Mouse (Mus musculus) T-helper 1 cell (primary cell): ENCODE measurements around the gene Gm5737.

Source experiments
- in situ Hi-C: fragments of 300-600 bp; cut with MboI, MseI; formaldehyde crosslinking; loops from one replicate; pipeline ENCODE4 v1.15.1; 2025; ENCODE audit warnings: high pct_unique_total_duplicates

Gene Gm5737

DNA sequence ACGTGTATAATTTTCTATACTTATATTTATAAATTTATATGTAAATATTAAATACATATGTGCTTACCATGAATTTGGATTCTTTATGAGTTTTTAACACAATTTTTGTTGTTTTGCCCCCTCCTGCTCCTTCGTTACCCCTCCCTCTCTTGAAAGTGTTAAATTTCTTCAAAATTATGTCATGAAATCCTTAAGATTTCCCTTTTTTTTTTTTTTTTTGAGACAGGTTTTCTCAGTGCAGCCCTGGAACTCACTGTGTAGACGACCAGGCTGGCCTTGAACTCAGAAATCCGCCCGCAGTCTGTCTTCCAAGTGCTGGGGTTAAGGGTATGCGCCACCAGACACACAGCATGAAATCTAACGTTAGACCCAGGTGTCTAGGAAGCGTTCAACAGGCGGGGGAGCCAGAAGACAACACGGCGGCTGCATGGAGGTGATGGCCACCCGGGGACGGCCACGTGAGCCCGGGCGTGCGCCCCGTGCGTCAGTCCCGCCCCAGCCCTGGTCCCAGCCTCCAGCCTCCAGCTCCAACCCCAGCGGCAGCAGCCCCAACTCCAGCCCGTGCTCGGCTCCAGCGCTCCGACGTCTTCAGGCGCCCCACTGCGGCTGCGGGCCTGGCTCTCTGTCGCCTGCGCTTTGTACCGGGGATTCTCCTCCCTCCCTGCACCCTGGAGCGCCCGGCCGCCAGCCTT is 30.3 kb downstream of the Gm5737 start, which contains the start of gene Eef2k:
Gene Eef2k (plus strand): TSS at position 487 of the 692 bp plus-strand sequence.
- in situ Hi-C loops = no loop called here

GRCm38 (mm10) chr7:120843037-120843621 is 31.0 kb downstream of the Gm5737 start:
- in situ Hi-C loops = no loop called here

DNA sequence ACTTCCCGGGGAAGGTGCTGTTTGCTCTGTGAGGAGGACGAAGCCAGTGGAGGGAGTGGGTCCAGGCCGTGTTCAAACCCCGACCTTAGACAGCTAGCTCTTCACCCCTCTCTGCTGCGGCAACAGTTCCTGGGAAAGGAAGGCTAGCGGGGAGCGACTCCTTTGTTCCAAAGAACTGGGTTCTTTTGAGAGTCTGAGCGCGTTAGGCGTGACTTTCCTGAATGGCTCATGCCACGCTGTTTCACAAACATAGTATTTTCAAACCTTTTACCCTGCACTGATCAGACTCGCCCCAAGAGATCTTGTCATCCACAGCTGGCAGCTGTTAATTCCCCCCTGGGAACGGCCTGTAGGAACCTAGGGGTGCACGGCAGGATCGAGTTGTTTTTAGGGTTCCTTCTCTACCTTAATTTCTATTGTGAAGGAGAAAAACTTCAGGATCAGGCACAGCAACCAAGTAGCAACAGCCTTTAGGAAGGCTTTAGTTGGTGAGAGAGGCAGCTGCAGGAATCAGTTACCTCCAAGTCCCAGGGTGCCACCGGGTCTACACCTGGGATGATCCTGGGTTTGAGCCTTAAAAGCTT is 31.8 kb downstream of the Gm5737 start:
- in situ Hi-C loops = no loop called here

DNA sequence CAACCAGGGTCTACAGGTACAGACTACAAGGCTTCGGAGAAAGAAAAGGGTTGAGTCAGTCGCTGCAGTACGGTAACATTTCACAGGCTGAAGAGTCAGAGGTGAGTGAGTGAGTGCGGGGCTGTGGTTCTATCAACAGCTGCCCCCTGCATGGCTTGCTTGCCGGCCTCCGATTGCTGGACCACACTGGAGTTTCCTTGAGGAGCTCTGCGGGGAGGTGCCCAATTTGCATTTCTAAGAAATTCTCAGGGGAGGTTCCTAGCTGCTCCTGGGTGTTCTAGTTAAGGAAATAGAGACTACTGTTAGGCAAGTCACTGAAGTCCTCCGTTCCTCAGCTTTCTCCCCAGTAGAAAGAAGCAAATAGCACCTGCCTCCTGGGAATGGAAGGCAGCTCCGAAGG is 32.5 kb downstream of the Gm5737 start:
- in situ Hi-C loops = no loop called here

GRCm38 (mm10) chr7:120848831-120849512 is 36.8 kb downstream of the Gm5737 start:
- in situ Hi-C loops = no loop called here

- in situ Hi-C loops = no loop called here
These were observed 38.0 kb downstream of the Gm5737 start for GRCm38 (mm10) chr7:120850165-120850564.

- in situ Hi-C loops = loop anchor here (10.0 kb wide), 1 partner anchor 825 kb away; no protein-coding TSS in a partner anchor
These were observed 47.7 kb downstream of the Gm5737 start for GRCm38 (mm10) chr7:120859854-120860253.

GRCm38 (mm10) chr7:120860799-120861487 is 48.8 kb downstream of the Gm5737 start:
- in situ Hi-C loops = loop anchor here (10.0 kb wide), 1 partner anchor 824 kb away; no protein-coding TSS in a partner anchor

DNA sequence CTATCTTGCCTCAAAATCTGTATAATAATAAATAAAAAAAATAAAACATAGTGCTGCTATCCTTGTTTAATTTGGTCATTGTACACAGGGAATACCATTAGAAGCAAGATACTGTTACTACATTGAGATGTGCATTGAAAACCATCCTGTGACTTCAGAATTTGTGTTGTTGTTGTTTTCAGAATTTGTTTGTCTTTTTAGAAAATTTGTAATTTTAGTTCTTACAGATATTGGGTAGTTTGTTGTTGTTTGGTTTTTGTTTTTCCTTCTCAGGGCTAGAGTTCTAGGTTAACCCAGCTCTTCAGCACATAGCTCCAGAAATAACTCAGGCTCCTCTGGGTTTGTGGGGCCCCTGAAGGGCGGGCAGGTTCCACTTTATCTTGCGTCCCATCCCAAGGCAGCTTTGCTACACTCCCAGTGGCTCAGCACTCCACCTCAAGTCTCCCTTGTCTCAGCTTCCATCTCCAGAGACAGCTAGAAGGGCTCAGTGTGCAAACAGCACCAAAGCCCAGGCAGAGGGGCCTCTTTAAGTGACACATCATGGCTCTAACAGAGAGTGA is 49.4 kb downstream of the Gm5737 start:
- in situ Hi-C loops = loop anchor here (10.0 kb wide), 1 partner anchor 823 kb away; no protein-coding TSS in a partner anchor

GRCm38 (mm10) chr7:120862196-120862595 is 50.0 kb downstream of the Gm5737 start:
- in situ Hi-C loops = loop anchor here (10.0 kb wide), 1 partner anchor 823 kb away; no protein-coding TSS in a partner anchor

DNA sequence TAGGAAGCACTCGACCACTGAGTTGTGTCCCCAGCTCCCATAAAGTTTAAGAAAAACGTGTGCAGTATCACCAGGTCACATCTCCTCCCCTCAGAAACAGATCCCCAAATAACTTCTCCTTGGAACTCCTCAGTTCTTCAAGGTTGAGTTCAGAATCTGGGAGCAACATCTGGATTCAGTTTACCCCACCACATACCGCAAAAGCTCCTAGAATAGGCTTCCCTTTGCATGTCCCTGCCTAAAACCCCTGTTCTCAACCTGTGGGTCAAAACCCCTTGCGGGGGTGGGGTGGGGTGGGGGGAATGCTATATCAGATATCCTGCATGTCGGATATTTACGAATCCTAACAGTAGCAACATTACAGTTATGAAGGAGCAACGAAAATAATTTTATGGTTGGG is 50.5 kb downstream of the Gm5737 start:
- in situ Hi-C loops = loop anchor here (10.0 kb wide), 1 partner anchor 822 kb away; no protein-coding TSS in a partner anchor

DNA sequence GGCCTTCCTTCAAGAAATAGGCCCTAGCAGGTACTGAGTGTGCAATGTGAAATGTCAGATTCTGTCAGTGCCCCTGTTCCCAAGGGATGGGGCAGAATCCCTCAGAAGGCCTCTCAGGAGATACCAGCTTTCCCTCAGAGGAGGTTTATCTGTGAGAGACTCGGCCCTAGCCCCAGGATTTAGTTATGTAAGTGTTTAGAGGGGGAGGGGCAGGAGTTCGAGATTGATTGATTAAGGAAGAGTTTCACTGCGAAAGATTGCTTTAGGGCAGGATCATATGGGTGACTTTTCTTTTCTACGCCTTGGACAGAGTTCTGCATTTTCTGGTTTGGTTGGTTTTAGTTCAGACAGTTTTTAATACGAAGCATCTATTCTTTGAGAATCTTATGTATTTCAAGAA is 51.3 kb downstream of the Gm5737 start:
- in situ Hi-C loops = loop anchor here (10.0 kb wide), 1 partner anchor 821 kb away; no protein-coding TSS in a partner anchor

DNA sequence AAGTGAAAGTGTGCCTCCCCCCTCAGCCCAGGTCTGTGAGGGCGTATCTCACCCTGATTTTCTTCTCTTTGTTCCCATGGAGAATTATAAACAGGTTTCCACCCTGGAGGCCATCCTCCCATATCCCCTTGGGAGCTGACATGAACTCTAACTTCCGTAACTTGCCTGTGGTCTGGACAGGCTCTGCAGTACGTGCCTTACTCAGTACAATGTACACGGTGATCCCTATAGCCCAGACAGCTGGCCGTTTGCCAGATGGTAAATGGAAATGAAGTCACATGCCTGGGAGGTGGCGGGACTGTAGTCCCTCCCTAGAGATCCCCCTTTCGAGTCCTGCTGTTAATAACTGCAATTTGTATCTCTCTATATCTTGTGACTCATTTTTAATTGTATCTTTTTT is 52.9 kb downstream of the Gm5737 start:
- in situ Hi-C loops = loop anchor here (10.0 kb wide), 1 partner anchor 820 kb away; no protein-coding TSS in a partner anchor

DNA sequence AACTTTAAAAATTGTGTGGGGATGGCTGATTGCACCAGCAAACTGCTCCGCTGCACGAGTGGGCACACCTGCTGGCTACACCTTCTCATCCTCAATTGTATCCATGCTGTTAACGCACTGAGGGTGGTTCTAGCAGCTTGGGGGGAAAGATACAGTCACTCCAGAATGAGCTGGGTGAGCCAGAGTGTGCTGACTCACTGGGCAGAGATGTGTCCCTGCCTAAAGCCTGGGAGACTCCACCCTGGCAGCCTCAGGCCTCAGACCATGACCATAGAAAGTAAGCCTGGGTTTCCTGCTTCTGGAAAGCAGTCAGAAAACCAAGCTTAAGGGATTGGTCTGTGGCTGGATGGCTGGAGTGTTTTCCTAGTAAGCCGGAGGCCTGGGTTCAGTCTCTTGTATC is 53.7 kb downstream of the Gm5737 start:
- in situ Hi-C loops = loop anchor here (10.0 kb wide), 1 partner anchor 819 kb away; no protein-coding TSS in a partner anchor

DNA sequence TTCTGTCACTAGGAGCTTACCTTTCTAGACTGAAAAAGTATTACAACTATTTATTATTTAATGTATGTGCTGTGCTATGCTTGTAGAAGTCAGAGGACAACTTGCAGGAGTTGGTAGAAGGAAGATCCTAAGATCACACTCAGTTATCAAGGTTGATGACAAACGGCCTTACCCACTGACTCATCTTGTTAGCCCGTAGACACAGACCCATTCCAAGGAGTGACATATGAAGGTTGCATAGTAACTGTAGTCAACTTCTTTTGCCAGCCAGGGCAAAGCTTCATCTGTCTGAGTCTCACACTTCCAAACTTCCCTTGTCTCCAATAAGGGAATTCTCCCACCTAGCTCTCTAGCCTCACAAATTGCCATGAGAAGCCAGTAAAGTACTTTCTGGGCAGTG is 54.5 kb downstream of the Gm5737 start:
- in situ Hi-C loops = loop anchor here (10.0 kb wide), 1 partner anchor 818 kb away; no protein-coding TSS in a partner anchor

- in situ Hi-C loops = loop anchor here (10.0 kb wide), 1 partner anchor 817 kb away; no protein-coding TSS in a partner anchor
These were observed 55.6 kb downstream of the Gm5737 start for GRCm38 (mm10) chr7:120867720-120868119.

DNA sequence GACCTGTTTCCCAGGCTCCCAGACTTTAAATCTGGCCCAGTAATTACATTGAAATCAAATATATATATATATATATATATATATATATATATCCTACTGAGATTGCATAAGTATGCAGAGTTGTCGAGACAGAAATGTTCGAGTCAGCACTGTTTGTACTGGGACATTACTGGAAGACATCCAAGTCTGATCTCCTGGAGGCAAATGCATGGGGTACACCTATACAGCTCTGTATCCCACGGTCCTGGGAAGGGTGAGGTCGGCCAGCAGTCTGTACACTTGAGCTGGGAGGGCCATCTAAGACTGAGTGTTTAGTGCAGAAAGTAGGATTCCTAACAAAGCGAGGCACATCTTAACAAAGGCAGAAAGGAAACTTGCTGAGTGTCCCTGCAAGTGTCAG is 57.7 kb downstream of the Gm5737 start:
- in situ Hi-C loops = loop anchor here (10.0 kb wide), 1 partner anchor 815 kb away; no protein-coding TSS in a partner anchor

GRCm38 (mm10) chr7:120870431-120871008 is 58.4 kb downstream of the Gm5737 start:
- in situ Hi-C loops = no loop called here

DNA sequence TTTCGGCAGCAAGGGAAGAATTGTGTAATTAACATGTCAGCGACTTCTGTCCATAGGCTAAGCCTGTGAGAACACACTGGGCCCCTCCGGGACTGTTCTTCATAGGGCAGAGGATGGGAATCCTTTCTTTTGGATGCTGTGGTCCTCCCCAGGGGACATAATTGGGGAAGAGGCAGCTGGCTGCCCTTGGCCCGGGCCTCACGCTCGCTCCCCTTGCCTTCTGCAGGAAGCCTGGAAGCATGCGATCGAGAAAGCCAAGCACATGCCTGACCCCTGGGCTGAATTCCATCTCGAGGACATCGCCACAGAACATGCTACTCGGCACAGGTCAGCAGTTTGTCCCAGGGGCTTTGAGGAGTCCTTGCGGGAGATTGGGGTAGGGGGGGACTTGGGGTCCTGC is 60.9 kb downstream of the Gm5737 start:
- in situ Hi-C loops = no loop called here

DNA sequence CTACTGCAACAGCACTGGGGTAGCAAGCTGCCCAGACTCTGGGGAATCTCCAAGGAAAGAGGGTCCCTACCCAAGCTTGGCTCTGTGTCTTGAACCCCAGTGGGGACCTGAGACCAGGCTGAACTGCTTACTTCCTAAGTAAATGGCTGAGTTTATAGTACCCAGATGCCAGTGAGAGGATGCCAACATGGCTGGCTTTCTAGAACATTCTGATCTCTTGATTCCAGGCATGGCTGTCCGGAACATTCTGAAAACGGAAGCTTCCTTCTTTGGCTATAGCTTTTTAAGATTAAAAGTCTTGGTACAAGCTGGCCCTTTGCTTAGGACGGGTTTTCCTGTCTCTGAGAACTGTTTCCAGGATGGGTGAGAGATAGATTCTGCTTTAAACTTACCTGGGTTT is 61.9 kb downstream of the Gm5737 start:
- in situ Hi-C loops = no loop called here
